Mouse (Mus musculus): ENCODE results near the gene Anks3. TPM values are rescaled to one million over a fixed set of nuclear protein-coding genes. Genes with fewer than 3 reads are reported as not detected.

Gene Anks3
- polyA plus RNA-seq, 1 experiment from 2014 or later: 45.8 TPM

DNA sequence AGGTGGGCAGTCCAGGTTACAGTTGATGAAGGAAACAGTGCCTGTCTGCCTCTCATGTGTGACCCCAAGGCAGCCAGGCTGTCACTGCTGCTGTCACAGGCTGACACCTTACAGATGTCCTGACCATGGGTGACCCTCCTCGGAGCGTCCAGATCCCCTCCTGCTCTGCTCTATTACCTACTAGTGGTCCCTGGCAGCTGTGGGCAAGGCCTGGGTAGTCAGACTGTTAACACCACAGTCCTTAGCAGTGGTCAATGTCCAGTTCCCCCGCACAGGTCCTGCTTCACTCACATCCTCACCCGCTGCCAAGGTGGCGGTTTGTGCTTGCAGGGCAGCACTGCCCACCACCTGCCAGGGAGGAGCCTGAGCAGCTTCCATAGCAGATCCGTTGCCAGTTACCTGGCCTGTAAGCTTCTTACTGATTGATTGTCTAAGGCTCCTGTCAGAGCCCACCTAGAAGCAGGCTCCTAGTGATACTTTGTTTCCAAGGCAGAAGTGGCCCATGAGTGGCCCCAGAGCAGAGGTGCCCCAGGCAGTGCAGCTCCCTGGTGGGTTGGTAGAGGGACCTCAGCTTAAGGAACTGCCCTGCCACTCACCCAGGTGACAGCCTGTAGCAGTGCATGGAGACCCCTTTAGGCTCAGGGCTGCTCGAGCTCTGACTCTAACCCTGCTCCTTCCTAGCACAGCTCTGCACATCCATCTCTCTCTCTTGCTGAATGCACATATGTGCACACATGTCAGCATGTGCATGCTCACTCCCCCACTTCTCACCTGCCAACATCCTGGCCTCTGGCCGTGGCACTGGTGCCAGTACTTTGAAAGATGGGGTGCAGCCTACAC is 26.4 kb downstream of the Anks3 start:
- Histone ChIP-seq H3K9me3 (no peaks in the 10 kb centered on the region), H3K4me1 (peaks cover 19% of the 10 kb centered on the region), H3K27me3 (replicated peaks; ENCODE audit: low read depth, poor library complexity, severe bottlenecking) (no peaks in the 10 kb centered on the region), H3K4me3 (no peak overlapping the region), H3K36me3 (replicated peaks) (peaks cover 83% of the 10 kb centered on the region), H3K27ac (replicated peaks) (no peak overlapping the region)
- WGBS: 89% methylated on average over 8 of the region's 8 CpGs
- DNase-seq (ENCODE audit: low spot score): no peak

DNA sequence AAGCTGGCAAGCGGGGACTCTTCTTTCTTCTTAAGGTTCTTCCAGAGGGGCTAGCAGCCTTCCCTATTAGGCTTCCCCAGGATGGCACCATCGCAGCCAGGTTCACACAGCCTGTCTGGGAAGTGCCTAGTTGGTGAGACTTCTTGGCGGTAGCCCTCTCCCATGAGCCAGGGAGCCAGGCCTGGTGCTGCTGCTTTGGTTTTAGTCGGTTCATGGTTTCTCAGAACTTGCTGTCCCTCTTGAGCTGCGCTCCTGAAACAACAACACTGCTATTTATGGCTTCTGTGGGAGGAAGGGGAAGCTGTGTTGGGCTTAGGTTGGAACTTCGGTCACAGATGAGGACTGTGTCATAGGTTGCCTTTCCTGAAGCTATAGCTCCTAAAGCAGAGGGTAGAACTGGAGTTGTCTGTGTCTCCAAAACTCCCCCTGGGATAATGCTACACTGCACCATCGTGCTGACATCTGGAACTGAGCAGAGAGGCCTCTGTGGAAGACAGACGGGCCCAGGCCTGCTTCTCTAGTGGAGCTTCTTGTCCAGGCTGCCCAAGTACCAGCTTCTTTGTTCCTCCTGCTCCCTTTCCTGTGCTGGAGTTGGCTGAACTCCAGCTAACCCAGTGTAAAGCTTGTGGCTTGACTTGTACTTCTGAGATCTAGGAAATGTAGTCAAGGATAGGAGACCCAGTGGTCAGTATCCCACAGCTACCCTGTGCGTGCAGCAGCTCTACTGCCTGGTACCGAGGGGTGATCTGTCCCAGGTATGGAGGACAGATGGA is 27.9 kb downstream of the Anks3 start:
- Histone ChIP-seq H3K4me1 (peaks cover 19% of the 10 kb centered on the region), H3K27me3 (replicated peaks; ENCODE audit: low read depth, poor library complexity, severe bottlenecking) (no peaks in the 10 kb centered on the region), H3K27ac (replicated peaks) (no peak overlapping the region), H3K4me3 (no peak overlapping the region), H3K9me3 (no peaks in the 10 kb centered on the region), H3K36me3 (replicated peaks) (peaks cover 83% of the 10 kb centered on the region)
- DNase-seq (ENCODE audit: low spot score): no peak
- WGBS: 88% methylated on average over 10 of the region's 10 CpGs

DNA sequence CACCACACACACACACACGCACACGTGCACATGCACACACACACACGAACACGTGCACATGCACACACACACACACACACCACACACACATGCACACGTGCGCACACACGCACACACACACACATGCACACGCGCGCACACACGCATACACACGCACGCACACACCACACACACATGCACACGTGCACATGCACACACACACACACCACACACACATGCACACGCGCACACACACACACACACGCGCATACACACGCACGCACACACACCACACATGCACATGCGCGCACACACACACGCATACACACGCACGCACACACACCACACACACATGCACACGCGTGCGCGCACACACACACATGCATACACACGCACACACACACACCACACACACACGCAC is 28.6 kb downstream of the Anks3 start:
- DNase-seq (ENCODE audit: low spot score): no peak
- Histone ChIP-seq H3K36me3 (replicated peaks) (peaks cover 83% of the 10 kb centered on the region), H3K27ac (replicated peaks) (no peak overlapping the region), H3K4me3 (no peak overlapping the region), H3K9me3 (no peaks in the 10 kb centered on the region), H3K4me1 (peaks cover 17% of the 10 kb centered on the region), H3K27me3 (replicated peaks; ENCODE audit: low read depth, poor library complexity, severe bottlenecking) (no peaks in the 10 kb centered on the region)
- 94% methylated on average over 31 of the region's 31 CpGs for WGBS

DNA sequence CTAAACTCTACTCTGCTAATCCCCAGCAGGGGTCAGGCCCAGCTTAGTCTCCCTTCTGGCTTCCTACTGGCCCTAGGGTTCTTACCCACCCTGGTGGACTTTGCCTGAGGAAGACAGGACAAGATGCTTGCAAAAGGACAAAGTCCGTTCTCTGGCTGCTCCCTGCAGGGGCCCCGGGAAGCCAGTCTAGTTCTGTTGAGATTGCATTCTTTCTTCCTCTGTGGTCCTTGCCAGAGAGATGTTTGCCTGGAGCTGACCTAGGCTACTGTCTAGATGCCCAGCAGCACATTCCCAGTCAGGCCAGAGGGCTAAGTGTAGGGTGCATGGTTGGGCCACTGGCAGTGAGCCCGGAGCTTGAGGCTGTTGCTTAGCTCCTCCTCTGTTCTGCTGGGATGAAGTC is 31.6 kb downstream of the Anks3 start:
- no peaks in the 10 kb centered on the region for H3K27me3 ChIP-seq (replicated peaks; ENCODE audit: low read depth, poor library complexity, severe bottlenecking)
- WGBS: 85% methylated on average over 3 of the region's 3 CpGs
- no peaks in the 10 kb centered on the region for H3K4me1 ChIP-seq
- no peak overlapping the region for H3K4me3 ChIP-seq
- no peaks in the 10 kb centered on the region for H3K9me3 ChIP-seq
- DNase-seq (ENCODE audit: low spot score): no peak
- peaks cover 100% of the 10 kb centered on the region for H3K36me3 ChIP-seq (replicated peaks)
- no peak overlapping the region for H3K27ac ChIP-seq (replicated peaks)

DNA sequence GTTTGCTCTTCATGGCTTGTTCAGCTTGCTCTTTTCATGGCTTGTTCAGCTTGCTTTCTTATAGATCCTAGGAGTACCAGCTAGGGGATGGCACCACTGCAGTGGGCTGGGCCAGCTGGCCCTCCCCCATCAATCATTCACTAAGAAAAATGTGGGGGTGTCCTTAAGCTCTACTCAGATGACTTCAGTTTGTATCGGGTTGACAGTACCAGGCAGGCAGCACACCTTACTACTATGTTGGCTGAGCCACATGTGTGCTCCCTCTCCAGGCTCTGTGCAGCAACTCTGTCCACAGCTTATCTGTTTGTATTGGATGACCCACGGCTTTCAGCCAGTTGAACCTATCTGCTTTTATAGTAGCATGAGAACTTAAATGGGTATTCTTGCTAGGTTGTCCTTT is 35.5 kb downstream of the Anks3 start:
- no peak overlapping the region for H3K27ac ChIP-seq (replicated peaks)
- H3K4me1 ChIP-seq: no peaks in the 10 kb centered on the region
- no peaks in the 10 kb centered on the region for H3K9me3 ChIP-seq
- H3K4me3 ChIP-seq: no peak overlapping the region
- DNase-seq (ENCODE audit: low spot score): no peak
- no peaks in the 10 kb centered on the region for H3K27me3 ChIP-seq (replicated peaks; ENCODE audit: low read depth, poor library complexity, severe bottlenecking)
- H3K36me3 ChIP-seq (replicated peaks): peaks cover 99% of the 10 kb centered on the region
- 92% methylated on average over 2 of the region's 2 CpGs for WGBS

DNA sequence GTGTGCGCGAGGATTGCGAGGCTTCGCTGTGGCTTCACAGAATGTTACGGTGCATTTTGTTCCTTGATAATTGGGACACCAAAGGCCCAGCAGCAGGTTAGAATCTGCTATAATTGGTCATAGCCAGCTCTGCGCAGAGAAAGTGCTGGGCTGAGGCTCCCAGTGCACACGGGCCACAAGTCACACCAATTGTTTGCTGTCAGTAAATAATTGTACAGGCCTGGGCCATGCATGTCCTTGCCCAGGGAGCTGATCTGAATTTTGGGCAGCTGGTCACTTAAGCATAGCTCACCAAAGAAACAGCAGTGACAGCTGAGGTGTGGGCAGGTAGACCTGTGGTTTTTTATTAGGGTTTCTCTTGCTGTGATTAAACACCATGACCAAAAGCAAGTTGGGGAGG is 36.0 kb downstream of the Anks3 start:
- Histone ChIP-seq H3K36me3 (replicated peaks) (peaks cover 99% of the 10 kb centered on the region), H3K27ac (replicated peaks) (no peak overlapping the region), H3K4me3 (no peak overlapping the region), H3K9me3 (no peaks in the 10 kb centered on the region), H3K27me3 (replicated peaks; ENCODE audit: low read depth, poor library complexity, severe bottlenecking) (no peaks in the 10 kb centered on the region), H3K4me1 (no peaks in the 10 kb centered on the region)
- 96% methylated on average over 7 of the region's 7 CpGs for WGBS
- DNase-seq (ENCODE audit: low spot score): no peak

DNA sequence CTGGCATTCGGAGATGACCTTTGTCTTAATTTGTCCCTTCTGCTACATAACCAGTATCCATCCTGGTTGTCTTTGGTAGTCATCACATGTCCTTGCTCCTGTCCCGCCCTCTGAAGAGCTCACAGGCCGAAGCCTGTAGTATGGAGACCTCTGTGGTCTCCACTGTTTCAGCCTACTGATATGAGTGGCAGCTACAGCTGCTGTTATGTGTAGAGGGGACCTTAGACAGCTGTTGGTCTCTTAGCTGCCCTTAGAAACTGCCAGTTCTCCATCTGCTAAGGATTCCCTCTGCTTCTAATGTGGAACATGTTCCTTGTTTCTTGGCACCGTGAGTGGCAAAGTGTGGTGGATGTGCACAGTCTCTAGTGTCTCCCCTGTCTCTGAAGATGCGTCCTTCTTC is 40.0 kb downstream of the Anks3 start:
- Histone ChIP-seq H3K4me1 (no peaks in the 10 kb centered on the region), H3K27me3 (replicated peaks; ENCODE audit: low read depth, poor library complexity, severe bottlenecking) (no peaks in the 10 kb centered on the region), H3K27ac (replicated peaks) (no peak overlapping the region), H3K9me3 (no peaks in the 10 kb centered on the region), H3K36me3 (replicated peaks) (peaks cover 75% of the 10 kb centered on the region), H3K4me3 (no peak overlapping the region)
- 85% methylated on average over 5 of the region's 5 CpGs for WGBS
- no peak for DNase-seq (ENCODE audit: low spot score)

DNA sequence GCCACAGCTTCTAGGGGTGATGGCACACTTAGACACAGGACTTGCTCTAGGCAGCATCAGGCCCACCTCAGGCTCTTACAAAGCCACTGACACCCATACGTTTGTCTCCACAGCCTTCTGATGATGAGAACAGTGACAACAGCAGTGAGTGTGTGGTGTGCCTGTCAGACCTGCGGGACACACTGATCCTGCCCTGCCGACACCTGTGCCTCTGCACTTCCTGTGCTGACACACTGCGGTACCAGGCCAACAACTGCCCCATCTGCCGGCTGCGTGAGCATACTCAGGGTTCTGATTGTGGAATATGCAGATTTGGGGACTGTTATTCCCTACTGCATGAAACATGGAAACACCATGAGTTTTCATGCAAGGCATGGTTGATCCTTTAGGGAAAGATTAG is 41.5 kb downstream of the Anks3 start:
- no peaks in the 10 kb centered on the region for H3K27me3 ChIP-seq (replicated peaks; ENCODE audit: low read depth, poor library complexity, severe bottlenecking)

DNA sequence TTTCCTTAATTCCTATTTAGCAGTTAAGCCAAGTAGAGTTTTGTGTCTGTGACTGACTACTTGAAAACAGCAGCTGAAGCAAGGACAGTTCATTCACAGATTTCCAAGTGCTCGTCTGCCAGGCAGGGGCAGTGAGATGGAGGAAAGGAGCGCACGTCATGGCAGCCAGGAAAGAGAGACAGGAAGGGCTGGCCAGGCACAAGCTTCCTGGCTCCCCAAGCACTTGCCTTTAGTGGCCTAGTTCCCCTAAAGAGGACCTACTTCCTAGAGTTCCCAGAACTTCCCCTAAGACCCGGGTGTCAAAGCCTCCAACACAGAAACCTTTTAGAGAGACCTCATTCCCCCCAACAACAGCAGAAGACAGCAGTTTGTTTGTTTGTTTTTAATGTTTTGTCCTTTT is 43.4 kb downstream of the Anks3 start:
- Histone ChIP-seq H3K4me1 (no peaks in the 10 kb centered on the region), H3K4me3 (no peak overlapping the region), H3K36me3 (replicated peaks) (peaks cover 58% of the 10 kb centered on the region), H3K27ac (replicated peaks) (no peak overlapping the region), H3K27me3 (replicated peaks; ENCODE audit: low read depth, poor library complexity, severe bottlenecking) (no peaks in the 10 kb centered on the region), H3K9me3 (no peaks in the 10 kb centered on the region)
- DNase-seq (ENCODE audit: low spot score): no peak
- WGBS: 76% methylated on average over 4 of the region's 4 CpGs

More for the DNA sequence above, 41.5 kb downstream of the Anks3 start:
- no peak for DNase-seq (ENCODE audit: low spot score)
- Histone ChIP-seq H3K4me1 (no peaks in the 10 kb centered on the region), H3K9me3 (no peaks in the 10 kb centered on the region), H3K27ac (replicated peaks) (no peak overlapping the region), H3K36me3 (replicated peaks) (peaks cover 60% of the 10 kb centered on the region), H3K4me3 (no peak overlapping the region)
- WGBS: 88% methylated on average over 6 of the region's 6 CpGs

DNA sequence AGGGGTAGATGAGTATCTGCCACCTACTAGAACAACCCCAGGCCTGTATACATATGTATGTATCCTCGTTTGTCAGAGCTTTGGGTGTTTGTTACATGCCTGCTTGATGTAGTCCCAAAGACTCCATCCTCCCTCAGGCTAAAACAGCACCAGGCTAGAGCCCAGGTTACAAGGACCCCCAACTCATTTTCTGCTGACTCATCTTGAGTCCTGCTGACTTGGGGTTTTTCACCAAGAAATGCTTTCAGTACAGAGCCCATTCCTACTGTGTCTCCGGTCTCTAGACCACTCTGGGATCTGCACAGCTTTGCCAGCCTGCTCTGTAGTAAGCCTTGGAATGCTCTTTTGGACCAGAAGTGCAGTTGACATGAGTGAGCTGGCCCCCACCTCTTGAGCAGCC is 47.4 kb downstream of the Anks3 start:
- no peak overlapping the region for H3K27ac ChIP-seq (replicated peaks)

DNA sequence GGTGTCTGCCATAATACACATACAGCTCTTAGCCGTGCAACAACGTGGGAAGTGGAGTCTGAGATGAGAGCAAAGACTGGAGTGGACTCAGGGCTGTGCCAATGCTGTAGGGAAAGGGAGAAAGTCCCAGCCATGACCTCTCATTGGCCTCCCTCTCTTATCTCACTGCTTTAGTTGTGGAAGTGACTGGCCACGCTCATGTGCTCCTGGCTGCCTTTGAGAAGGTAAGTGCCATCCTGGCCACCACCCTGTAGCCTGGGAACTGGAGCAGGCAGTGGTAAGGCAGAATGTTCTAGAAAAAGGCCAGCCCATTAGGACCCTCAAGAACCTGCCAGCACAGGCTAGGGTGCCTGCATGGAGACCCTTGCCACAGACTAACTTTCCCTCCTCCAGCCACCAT is 48.1 kb downstream of the Anks3 start:
- WGBS: 95% methylated on average over 3 of the region's 3 CpGs
- DNase-seq (ENCODE audit: low spot score): no peak
- Histone ChIP-seq H3K4me3 (no peak overlapping the region), H3K9me3 (no peaks in the 10 kb centered on the region), H3K4me1 (peaks cover 7% of the 10 kb centered on the region; the same call in 1 of the 2 replicates), H3K36me3 (replicated peaks) (peaks cover 64% of the 10 kb centered on the region), H3K27ac (replicated peaks) (no peak overlapping the region), H3K27me3 (replicated peaks; ENCODE audit: low read depth, poor library complexity, severe bottlenecking) (no peaks in the 10 kb centered on the region)

More for the DNA sequence above, 47.4 kb downstream of the Anks3 start:
- Histone ChIP-seq H3K27me3 (replicated peaks; ENCODE audit: low read depth, poor library complexity, severe bottlenecking) (no peaks in the 10 kb centered on the region), H3K4me3 (no peak overlapping the region), H3K4me1 (peaks cover 7% of the 10 kb centered on the region; the same call in 1 of the 2 replicates), H3K9me3 (no peaks in the 10 kb centered on the region), H3K36me3 (replicated peaks) (peaks cover 57% of the 10 kb centered on the region)
- 81% methylated on average over 2 of the region's 2 CpGs for WGBS
- DNase-seq (ENCODE audit: low spot score): no peak

DNA sequence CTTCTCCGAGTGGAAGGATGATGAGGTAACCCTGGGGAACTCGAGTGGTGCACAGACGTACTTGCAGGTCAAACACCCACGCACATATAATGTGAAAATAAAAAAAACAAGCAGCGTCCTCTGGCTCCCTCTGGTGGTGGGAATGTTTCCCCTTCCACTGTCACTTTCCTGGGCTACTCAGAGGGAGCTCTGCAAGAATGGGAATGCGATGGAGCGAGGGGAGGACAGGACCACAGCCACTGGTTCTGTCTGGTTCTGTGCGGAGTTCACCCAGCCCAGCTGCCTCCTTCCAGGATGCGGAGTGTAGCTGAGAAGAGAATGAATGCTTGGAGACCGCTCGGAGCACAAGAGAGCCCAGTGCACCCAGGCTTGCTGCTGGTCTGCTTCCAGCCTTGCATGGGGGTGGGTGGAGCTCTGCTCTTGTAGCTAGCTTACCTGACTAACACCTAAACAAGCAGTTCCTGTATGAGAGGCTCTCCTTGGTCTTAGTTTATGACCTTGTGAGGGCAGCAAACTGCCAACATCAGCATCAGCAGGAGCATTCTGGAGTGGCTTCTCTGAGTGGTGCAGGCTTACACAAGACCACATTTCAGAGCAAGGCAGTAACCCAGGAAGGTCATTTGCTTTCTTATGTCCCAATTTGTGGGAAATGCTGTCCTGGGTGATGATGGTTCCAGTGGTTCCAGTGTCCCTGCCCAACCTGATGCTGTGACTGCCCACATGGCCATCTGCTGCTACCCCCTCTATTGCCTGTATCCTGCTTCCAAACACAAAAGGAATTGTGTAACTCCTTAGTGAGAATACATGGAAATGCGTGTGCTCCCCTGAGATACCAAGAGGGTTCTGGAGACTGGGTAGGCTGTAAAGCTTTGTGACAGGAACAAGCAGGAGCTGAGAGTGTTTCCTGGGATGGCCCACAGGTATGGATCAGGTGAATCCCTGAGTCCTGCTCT is 49.9 kb downstream of the Anks3 start:
- Histone ChIP-seq H3K27ac (replicated peaks) (peak overlapping the region; percentile 35; the same call in 1 of the 2 replicates), H3K27me3 (replicated peaks; ENCODE audit: low read depth, poor library complexity, severe bottlenecking) (no peaks in the 10 kb centered on the region), H3K4me1 (peaks cover 7% of the 10 kb centered on the region; the same call in 1 of the 2 replicates), H3K4me3 (no peak overlapping the region), H3K36me3 (replicated peaks) (peaks cover 75% of the 10 kb centered on the region), H3K9me3 (no peaks in the 10 kb centered on the region)
- 32% methylated on average over 12 of the region's 12 CpGs for WGBS
- DNase-seq (ENCODE audit: low spot score): peak; percentile 83

Data from embryonic facial prominence, embryonic 10.5 days (tissue).